Mouse (Mus musculus) liver, adult 2 months (tissue): ENCODE measurements around the gene Crybg3. TPM values are rescaled to one million over a fixed set of nuclear protein-coding genes. Genes with fewer than 3 reads are reported as not detected.

Experiments used
- DNase-seq: peaks from one replicate; pipeline ENCODE4 v3.0.0-alpha.2; 2011; ENCODE audit warnings: low read depth, low spot score; ENCODE audit errors: extremely low read depth
- H3K27ac ChIP-seq: fragments of 200-500 bp; replicated peaks from 2 replicates; pipeline ENCODE4 v1.5.1; 2012; ENCODE audit warnings: low read depth, mild to moderate bottlenecking, control low read depth, inconsistent platforms, low read length; ENCODE audit not compliant: insufficient read depth
- H3K27me3 ChIP-seq: fragments of 200-500 bp; 2 replicates; pipeline ENCODE4 v1.6.1; 2012; ENCODE audit warnings: mild to moderate bottlenecking, moderate library complexity, low read length, inconsistent platforms; ENCODE audit not compliant: control insufficient read depth, insufficient read depth
- H3K36me3 ChIP-seq: fragments of 200-500 bp; 2 replicates; pipeline ENCODE4 v1.6.1; 2012; ENCODE audit warnings: low read length, inconsistent platforms; ENCODE audit not compliant: control insufficient read depth, insufficient read depth
- H3K4me1 ChIP-seq: fragments of 200-500 bp; 2 replicates; pipeline ENCODE4 v1.6.1; 2011; ENCODE audit warnings: low read length; ENCODE audit not compliant: control insufficient read depth, insufficient read depth
- H3K4me3 ChIP-seq: fragments of 200-500 bp; 2 replicates; pipeline ENCODE4 v1.5.1; 2011; ENCODE audit warnings: low read depth, mild to moderate bottlenecking, control low read depth, low read length, moderate library complexity; ENCODE audit not compliant: insufficient read depth
- H3K79me2 ChIP-seq: fragments of 200-500 bp; 2 replicates; pipeline ENCODE4 v1.6.1; 2012; ENCODE audit warnings: inconsistent platforms, mild to moderate bottlenecking, low read length, moderate library complexity; ENCODE audit not compliant: control insufficient read depth, insufficient read depth
- H3K9ac ChIP-seq: fragments of 200-500 bp; 2 replicates; pipeline ENCODE4 v1.6.1; 2012; ENCODE audit warnings: low read depth, mild to moderate bottlenecking, control low read depth, inconsistent platforms, low read length
- CTCF ChIP-seq: fragments of 200-500 bp; IDR thresholded peaks from 2 replicates; pipeline ENCODE4 v1.5.1; 2011; ENCODE audit warnings: low read depth, low read length, control low read depth
- POLR2A ChIP-seq: fragments of 200-500 bp; IDR thresholded peaks from 2 replicates; pipeline ENCODE4 v1.6.1; 2011; ENCODE audit warnings: low read length, control low read depth; ENCODE audit not compliant: insufficient read depth; ENCODE audit errors: extremely low read depth
- WGBS: fragments of 180-500 bp; shearing (Covaris S2); methylation state at CpG from one replicate; pipeline ENCODE4 v1.1.7; 2018; 5-methylcytosine and 5-hydroxymethylcytosine counted together
- polyA plus RNA-seq: library from polyadenylated mRNA; depleted of rRNA; stranded (reverse); fragments of >200 nt; gene quantifications from 2 replicates; pipeline ENCODE4 v1.2.3, GENCODE M21; 2012
- total RNA-seq: library from RNA; depleted of rRNA; stranded (reverse); fragments of >200 nt; gene quantifications from 2 replicates; pipeline ENCODE4 v1.2.3, GENCODE M21; 2014

The Crybg3 gene
- total and polyA plus RNA-seq, 2 experiments: 3.0 to 5.5 TPM

GRCm38 (mm10) chr16:59598997-59599396 lies 1.8 kb downstream of the Crybg3 start:
- H3K27ac ChIP-seq: no peak overlapping the region
- H3K36me3 ChIP-seq: no peaks in the 10 kb centered on the region
- no peak for DNase-seq
- 74% methylated on average over 4 of the region's 4 CpGs for WGBS
- H3K9ac ChIP-seq: no peak overlapping the region
- H3K79me2 ChIP-seq: peaks cover 16% of the 10 kb centered on the region
- H3K27me3 ChIP-seq: no peaks in the 10 kb centered on the region
- TF ChIP-seq POLR2A (no peak), CTCF (no peak)
- no peak overlapping the region for H3K4me3 ChIP-seq
- peaks cover 18% of the 10 kb centered on the region for H3K4me1 ChIP-seq

- DNase-seq: peak; percentile 74
- Histone ChIP-seq H3K4me1 (peaks cover 24% of the 10 kb centered on the region), H3K36me3 (no peaks in the 10 kb centered on the region), H3K4me3 (no peak overlapping the region), H3K9ac (no peak overlapping the region), H3K79me2 (peaks cover 19% of the 10 kb centered on the region), H3K27ac (peak overlapping the region; percentile 48), H3K27me3 (no peaks in the 10 kb centered on the region)
- WGBS: 41% methylated on average over 6 of the region's 6 CpGs
- TF ChIP-seq CTCF (no peak), POLR2A (no peak)
Measured at GRCm38 (mm10) chr16:59597256-59597655, 3.5 kb downstream of the Crybg3 start.

GRCm38 (mm10) chr16:59594714-59595113 lies 6.1 kb downstream of the Crybg3 start:
- Histone ChIP-seq H3K4me3 (no peak overlapping the region), H3K9ac (no peak overlapping the region), H3K27ac (peak overlapping the region; percentile 62), H3K4me1 (peaks cover 28% of the 10 kb centered on the region), H3K36me3 (no peaks in the 10 kb centered on the region), H3K79me2 (peaks cover 19% of the 10 kb centered on the region), H3K27me3 (no peaks in the 10 kb centered on the region)
- TF ChIP-seq POLR2A: no peak
- DNase-seq: peak; percentile 92
- 29% methylated on average over 3 of the region's 3 CpGs for WGBS

- WGBS: 72% methylated on average over 6 of the region's 6 CpGs
- Histone ChIP-seq H3K4me3 (no peak overlapping the region), H3K27ac (no peak overlapping the region), H3K4me1 (peaks cover 19% of the 10 kb centered on the region), H3K36me3 (no peaks in the 10 kb centered on the region), H3K27me3 (no peaks in the 10 kb centered on the region), H3K79me2 (peaks cover 16% of the 10 kb centered on the region; the same call in 1 of the 2 replicates), H3K9ac (no peak overlapping the region)
- DNase-seq: no peak
- TF ChIP-seq POLR2A: no peak
- no peak for TF ChIP-seq CTCF
Measured at GRCm38 (mm10) chr16:59590790-59591189, 10.0 kb downstream of the Crybg3 start.

GRCm38 (mm10) chr16:59588351-59589025 lies 12.3 kb downstream of the Crybg3 start:
- TF ChIP-seq POLR2A (no peak), CTCF (no peak)
- Histone ChIP-seq H3K4me1 (peaks cover 6% of the 10 kb centered on the region), H3K4me3 (no peak overlapping the region), H3K36me3 (no peaks in the 10 kb centered on the region), H3K79me2 (peaks cover 16% of the 10 kb centered on the region; the same call in 1 of the 2 replicates), H3K9ac (no peak overlapping the region), H3K27ac (no peak overlapping the region), H3K27me3 (no peaks in the 10 kb centered on the region)
- 93% methylated on average over 13 of the region's 13 CpGs for WGBS
- DNase-seq: no peak

- Histone ChIP-seq H3K27ac (no peak overlapping the region), H3K4me1 (peaks cover 6% of the 10 kb centered on the region), H3K9ac (no peak overlapping the region), H3K27me3 (no peaks in the 10 kb centered on the region), H3K79me2 (peaks cover 16% of the 10 kb centered on the region; the same call in 1 of the 2 replicates), H3K4me3 (no peak overlapping the region), H3K36me3 (no peaks in the 10 kb centered on the region)
- TF ChIP-seq POLR2A: no peak
- no peak for TF ChIP-seq CTCF
- 83% methylated on average over 10 of the region's 10 CpGs for WGBS
- DNase-seq: no peak
Measured at GRCm38 (mm10) chr16:59587816-59588215, 13.0 kb downstream of the Crybg3 start.
